Mouse (Mus musculus): ENCODE results near the gene Copz2.

Gene Copz2

DNA sequence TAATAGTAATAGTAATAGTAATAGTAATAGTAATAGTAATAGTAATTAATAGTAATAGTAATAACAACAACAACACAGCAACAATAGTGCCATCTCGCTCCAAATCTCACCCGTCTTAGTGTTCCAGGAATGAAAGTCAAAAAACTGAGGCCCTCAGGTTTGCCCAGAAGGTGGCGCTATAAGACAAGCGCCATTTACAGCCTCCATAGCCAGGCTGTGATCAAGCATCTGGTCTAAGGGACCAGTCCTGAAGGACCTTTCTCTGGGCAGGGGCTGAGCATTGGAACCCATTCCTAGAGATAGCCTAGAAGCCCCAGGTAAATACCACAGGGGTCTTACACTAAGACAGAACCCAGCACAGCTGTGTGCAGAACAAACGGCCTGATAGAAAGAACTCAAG lies 17.5 kb downstream of the Copz2 start:
- DNase-seq (ENCODE audit: low spot score): no peak

DNA sequence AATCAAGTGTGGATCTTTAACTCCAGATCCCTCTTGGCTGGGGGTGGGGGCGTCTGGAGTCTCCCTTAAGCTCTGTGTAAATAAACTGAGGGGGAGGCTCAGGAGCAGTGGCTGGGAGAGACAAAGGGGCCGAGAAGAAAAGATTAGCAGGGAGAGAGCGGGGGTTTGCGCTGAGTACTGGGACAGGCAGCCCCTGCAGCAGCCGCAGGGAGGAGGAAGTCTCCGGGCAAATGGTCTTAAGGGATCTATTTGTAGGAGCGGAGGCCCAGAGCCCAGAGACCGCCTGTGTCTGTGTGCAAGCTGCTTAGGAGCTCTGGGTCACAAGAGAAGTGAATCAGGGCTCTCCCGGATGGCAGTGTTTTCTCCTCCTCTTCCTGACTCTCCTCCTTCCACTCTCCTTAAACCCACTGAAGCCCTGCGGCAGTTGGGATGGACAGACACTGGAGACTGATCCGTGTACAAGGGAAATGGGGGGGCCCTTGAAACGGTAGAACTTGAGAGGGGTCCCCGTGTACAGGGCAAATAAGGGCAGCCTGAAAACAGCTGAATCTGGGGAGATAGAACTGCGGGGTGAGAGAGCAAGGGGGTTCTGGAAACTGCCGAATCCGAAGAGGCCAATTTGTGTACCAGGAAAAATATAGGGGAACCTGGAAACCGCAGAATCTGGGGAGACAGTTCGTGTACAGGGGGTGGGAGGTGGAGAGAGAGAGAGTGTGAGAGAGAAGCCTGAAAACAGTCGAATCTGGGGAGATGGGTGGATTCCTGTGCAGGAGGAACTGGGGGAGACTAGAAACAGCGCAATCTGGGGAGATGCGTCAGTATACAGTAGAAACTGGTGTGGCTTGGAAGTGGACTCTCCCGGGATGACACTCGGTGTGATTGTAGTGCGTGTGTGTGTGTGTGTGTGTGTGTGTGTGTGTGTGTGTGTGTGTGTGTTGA lies 23.0 kb downstream of the Copz2 start:
- DNase-seq (ENCODE audit: low spot score): no peak

DNA sequence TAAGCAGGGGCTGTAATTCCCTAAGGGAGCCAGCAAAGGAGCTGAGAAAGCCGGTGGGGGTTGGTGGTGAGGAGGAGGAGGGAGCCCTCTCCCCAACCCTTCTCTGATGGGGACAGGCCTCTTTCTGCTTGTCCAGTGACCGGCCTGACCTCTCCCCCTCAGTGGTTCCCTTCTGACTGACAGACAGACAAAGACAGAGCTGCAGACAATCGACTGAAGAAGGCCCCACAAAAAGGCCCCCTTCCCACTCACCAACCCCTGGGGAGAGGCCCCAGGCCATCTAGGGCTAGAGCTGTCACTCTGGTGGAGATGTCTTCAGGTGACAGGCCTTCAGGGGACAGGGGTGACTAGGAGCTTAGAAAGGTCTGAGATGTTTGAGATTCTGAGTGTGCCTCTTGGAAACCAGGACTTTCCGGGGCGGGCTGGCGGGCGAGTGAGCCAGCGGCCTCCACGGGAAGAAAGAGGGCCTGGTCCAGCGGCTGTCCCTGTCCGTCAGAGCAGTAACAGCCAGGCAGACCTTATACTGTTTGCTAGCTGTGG lies 24.0 kb downstream of the Copz2 start:
- DNase-seq (ENCODE audit: low spot score): no peak

DNA sequence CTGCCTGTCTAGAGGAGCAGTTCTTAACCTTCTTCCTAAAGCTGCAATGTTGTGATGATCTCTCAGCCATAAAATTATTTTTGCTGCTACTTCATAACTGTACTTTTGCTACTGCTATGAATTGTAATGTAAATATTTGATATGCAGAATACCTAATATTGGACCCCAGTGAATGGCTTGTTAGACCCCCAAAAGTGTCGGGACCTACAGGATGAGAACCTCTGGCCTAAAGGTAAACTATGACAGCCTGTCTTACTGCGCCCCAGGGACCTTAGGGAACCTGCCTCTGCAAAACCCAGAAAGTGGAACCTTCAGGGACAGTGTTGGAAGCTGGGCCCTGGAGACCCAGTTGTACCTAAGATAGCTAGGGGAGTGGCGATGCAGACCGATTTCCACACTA lies 25.6 kb downstream of the Copz2 start:
- DNase-seq (ENCODE audit: low spot score): no peak

DNA sequence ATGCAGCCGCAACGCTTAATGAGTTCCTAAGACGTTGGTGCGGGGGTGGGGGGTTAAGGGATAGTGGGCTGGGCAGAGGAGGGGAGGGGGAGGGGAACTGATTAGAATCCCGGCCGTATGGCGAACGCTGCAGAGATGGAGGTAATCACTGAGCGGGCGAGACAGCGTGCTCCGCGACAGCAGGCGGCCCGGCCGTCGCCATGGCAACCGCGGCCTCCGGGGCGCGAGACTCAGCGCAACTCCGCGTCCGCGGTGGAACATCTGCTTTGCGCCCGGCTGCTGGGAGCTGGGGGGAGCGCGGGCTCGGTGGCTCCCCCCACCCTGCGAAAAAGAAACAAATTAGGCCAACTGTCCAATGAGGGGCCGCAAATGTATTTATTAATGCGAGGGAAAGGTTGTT lies 26.1 kb downstream of the Copz2 start:
- DNase-seq (ENCODE audit: low spot score): peak; percentile 55

DNA sequence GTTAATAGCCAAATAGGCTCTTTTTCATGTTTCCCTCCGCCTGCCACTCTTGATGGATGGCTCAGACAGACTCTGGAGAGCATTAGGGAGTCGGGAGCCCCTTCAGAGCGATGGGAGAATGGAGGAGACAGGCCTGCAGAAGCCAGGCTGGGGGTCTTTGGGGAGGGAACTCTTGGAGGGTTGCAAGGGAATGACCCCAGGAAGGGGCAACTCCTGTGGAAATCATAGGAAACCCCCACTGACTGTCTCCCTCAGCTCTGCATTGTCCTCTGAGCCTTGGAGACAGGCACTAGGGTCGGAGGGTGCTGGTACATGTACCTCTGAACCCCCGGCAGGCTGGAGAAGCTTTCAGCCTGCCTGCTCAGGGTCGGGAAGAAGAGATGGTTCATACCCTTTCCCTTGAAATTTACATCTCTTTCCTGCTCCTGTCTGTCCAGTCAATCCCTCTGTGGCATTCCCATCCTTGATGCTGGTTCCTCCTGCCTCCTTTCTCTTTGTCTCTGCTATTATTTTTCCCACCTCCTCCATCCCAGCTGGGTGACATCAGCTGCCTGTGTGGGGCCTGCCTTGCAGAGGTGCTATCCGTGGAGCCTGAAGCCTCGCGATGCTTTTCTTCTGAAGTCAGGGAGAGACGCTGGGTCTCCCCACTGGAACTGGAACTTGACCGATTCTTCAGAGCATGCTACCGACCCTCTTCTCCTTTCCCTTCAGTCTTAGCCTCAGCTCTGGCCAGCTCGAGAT lies 26.8 kb downstream of the Copz2 start:
- DNase-seq (ENCODE audit: low spot score): no peak

DNA sequence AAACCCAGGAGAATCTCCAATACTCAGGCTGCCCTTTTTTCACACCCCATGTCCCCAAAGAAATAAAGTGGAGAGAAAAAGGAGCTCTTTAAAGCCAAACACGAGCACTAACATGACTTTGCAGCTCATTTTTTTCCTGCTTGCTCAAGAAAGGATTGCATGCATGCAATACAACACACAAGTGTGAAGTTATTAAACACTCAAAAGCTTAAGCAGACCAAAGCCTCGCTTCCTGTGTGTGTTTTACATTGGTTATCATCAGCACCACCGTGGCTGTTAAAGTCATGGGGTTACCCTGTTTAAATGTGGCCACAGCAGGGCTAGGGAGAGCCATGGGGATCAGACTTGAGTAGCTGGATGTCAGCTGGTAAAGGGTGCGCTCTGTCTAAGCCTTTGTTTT lies 27.4 kb downstream of the Copz2 start:
- no peak for DNase-seq (ENCODE audit: low spot score)

DNA sequence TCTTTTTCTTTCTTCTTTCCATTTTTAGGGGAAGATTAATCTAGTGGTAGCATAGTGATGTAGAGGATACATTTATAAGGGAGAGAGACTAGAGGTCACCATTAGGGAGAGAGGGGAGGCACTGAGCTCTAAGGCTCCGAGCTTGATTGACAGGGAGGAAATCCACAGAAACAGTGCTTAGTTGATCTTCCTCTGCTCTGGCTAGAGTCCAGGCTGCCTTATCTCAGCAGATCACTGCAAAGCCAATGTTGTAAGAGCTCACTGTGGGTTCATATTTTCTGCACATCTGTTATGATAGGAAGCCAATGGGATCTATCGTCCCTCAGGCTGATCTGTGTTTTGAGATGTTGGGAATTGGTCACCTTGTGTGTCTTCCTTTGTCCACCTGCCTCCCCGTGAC lies 29.0 kb downstream of the Copz2 start:
- DNase-seq (ENCODE audit: low spot score): no peak

DNA sequence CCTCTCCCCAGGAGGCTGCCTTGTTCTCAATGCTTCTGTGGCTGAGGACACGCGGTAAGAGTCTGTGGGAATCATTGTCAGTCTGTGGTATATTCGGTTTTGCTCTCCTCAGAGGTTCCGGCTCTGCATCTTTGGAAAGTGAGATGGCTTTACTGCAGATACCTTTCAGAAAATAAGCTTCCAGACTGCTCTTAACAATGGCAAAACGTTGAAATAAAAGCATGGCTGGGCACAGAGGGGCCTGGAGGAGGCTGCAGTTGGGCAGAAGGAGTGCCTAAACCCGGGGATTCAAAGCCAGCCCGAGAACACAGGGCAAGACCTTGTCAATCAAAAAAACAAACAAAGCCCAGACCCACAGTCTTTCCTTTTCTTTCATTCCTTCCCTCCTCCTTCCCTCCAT lies 29.7 kb downstream of the Copz2 start:
- no peak for DNase-seq (ENCODE audit: low spot score)

DNA sequence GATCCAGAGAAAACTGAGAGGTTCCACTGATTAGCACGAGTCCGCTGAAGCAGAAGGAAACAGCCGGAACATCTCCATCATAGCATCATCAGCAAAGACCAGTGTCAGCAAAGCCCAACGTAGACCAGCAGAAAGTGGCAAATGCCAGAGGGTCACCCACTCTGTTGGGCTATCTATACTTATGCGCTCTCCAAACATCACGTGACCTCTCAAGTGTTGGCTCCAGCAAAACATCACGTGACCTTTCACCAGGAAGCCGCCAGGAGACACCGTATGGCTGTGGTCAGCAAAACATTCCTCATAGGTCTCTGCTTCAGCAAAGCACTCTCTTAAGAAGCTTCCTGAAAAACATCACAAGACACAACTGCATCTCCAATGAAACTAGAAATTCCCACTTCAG lies 30.6 kb downstream of the Copz2 start:
- DNase-seq (ENCODE audit: low spot score): no peak

DNA sequence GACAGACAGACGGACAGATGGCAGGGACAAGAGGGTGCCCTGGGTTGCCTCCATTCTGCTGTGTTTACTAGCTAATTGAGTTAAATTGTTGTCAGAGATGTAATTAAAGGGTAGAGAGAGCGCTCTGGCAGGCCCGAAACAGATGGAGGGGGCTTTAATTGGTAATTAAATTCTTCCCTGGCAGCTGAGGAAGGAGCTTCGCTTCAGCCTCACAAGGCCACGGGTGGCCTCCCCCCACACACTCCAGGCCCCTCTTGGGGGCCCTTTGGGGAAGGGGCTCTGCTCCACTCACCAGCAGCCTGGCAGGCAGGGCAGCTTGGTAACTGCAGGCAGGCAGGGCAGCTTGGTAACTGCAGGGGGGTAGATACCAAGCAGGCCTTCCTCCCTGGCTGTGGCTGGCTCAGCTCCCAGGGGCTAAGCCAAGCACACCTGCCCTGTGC lies 36.3 kb downstream of the Copz2 start:
- DNase-seq (ENCODE audit: low spot score): no peak

DNA sequence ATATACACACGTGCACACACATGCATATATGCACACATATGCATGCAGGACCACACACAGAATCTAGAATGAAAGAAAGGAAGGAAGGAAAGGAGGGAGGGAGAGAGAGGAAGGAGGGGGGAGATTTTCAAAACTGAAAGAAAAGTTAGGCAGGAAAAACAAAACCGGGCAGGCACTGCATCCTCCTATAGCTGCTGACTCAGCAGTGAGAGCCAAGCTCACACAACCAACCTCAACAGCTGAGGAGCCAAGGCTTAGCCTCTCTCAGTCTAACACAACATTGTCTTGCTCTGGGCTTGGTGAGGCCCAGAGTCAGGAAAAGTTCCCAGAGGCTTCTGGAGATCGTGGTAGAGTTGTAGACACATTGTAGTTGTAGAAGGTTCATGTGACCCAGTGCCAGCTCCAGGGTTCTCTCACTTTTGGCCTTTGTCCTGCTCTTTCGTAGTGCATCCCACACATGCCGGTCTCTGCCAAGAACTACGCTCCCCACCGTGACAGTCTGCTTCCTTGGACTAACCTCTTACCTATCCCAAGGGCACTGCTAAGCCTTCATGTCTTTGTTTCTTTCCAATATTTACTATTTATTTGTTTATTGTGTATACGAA lies 37.4 kb downstream of the Copz2 start:
- no peak for DNase-seq (ENCODE audit: low spot score)

DNA sequence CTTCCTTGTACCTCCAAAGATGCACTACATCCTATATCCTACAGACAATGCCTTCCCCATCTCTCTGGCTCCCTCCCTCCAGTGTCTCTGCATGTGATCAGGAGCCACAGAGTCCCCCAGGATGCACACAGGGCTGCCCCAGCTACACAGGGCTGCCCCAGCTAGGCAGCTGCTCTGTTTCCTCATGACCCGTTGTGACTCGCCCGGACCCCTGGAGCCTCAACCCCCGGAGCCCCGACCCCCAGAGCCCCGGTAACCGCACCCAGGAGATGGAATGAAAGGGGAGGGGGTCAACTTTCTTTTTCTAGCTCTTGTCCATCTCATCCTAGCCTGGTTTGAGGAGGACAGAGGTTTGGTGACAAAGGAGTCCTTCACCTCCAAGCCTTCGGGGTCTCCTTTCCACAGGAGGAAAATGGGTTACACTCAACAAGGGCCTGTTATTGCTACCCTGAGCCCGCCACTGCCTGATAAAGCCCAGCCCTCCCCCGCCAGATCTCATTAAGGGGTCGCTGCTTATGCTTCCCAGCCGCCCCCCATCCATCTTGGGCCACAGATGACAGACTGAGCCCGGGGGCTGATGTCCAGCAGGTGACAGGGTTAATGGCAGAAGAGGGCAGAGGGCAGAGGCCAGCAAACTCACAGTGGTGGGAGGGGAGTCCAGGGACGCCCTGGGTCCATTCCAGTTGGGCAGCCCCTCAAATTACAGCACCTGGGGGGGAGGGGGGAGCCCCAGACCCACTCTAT lies 42.3 kb downstream of the Copz2 start:
- no peak for DNase-seq (ENCODE audit: low spot score)

DNA sequence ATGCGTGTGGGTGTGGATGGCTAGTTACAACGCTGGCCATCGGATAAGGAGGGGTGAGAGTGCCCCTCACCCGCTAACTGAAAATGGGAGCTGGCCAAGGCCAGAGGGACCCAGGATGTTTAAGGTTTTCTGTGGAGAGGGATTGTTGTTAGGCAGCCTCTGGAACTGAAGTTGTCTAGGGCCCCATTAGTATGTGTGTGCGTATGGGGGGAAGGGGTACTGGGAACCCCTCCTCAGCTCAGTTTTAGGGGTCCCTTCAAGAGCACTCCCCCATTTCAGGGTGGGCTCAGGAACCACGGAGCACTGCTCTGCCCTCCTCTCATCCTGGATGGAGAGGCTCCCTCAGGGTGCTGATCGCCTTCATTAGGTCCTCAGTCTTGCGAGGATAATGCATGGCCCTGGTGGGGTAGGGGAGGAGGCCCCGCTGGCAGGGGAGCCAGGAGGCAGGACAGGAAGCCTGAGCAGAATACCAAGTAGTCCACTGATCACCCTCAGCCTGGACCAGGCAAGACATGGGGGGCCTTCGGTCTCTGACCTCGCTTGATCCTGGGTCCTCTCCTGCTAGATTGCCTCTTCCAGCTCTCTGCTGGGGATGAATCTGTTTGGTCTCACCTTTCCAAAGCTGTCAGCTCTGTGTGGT lies 43.7 kb downstream of the Copz2 start:
- DNase-seq (ENCODE audit: low spot score): no peak

DNA sequence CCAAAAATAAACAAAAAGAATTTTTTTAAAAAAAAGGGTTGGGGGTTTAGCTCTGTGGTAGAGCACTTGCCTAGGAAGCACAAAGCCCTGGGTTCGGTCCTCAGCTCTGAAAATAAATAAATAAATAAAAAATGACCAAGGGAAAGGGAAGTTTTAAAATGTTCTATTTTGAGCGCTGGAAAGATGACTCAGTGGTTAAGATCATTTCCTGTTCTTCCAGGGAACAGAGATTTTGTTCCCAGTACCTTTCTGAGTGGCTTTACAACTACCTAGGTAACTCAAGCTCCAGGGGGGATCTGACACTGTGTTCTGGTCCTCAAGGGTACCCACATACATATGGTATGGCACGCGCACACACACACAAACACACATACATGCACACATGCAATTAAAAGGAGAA lies 46.2 kb downstream of the Copz2 start:
- DNase-seq (ENCODE audit: low spot score): no peak

DNA sequence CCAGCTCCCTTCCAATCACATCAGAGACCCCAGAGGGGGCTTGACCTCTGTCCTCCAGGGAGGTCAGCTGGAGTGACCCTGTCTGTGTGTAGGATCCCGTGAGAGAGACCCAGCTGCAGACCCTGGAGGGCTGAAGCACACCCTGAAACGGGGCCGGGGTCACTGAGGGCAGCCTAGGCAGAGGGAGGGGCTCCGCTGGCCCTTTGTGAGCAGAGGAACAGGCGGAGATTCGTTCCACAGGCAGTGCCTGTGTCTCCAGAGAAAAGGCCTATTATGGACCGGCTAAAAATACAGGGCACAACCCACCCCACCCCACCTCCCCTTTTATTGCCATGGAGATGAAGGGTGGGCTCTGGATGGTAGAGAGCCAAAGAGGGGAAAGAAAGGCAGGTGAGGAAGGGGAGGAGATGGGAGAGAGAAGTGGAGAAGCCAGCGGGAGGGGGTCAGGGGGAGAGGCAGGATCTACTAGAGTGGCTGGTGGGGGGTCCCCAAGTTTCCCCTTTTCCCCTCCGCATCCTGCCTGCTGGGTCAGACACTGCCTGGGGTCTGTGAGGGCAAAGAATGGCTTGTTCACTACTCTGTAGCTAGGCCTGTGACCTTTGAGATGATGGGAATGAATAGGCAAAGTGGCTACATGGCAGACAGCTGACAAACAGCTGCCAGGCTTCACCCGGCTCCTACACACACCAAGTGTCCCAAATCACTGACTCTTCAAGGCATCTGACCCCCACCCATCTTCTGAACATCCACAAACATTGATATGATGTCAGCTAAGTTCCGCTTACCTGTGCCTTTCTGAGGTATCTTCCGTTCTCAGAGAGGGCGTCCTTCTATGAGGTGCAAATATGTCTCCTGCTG lies 50.0 kb downstream of the Copz2 start:
- no peak for DNase-seq (ENCODE audit: low spot score)

DNA sequence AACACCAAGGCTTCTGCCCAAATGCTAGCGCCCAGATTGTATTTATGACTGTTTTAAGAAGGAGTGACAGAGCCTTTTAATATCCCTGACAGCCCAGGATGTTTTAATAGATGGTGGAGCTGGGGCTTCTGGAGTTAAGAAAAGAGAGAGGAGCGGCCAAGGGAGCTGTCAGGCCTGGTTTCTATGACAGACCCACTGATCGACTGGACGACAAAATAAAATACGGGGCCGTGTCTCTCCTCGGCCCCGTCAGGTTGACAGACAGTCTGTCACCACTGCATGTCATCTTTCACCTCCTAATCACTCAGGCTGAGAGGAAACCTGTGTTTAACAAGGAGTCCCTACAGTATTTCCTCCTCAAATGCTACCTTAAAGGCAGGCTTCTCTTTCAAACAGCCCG lies 51.7 kb downstream of the Copz2 start:
- DNase-seq (ENCODE audit: low spot score): no peak

DNA sequence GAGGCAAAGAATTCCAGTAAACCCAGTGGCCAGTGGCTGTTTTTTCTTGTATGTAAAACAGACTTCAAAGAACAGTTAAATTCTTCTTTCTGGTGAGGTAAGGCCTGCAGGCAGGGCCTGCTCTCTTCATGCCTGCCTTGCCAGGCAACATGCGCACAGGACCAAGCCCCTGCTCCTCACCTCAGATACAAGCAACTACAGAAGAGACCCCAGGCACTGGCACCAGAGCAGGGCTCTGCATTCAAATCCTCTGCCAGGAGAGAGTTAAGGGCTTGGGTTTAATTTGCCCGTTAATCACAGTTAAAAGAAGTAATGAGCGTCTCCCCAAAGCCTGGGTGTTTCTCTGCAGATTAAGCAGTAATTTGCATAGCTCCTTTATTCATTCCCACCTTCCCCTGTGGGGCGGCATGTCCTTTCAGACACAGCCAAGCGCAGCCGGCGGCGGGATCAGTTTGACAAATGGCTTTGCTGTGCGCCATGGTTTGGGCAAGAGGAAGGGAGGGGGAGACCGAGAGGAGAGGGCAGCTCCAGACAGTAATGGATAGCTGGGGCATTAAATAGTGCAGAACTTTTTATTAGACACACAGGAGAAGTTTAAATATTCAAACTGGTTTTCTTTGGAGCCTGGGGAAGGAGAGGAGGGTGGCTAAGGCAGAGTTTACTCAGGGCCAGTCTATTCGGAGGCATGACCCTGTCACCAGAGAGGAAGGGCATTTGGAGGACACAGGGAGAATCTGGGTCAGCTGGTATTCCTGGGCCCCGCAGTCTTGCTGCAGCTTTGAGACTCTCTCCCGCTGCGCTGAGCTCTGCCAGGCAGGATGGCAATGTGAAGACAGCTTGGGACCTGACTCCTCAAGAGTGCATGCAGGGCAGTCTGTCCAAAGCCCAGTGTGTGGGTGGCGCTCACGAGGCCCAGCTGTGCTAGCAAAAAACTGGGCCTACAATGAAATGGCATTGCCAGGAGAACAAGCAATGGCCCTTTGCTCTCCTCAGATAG lies 53.3 kb downstream of the Copz2 start:
- DNase-seq (ENCODE audit: low spot score): no peak
